Mouse (Mus musculus) cerebellum, postnatal 14 days (tissue): ENCODE data around the gene Zfhx3.
A peak's percentile ranks its signal among the peaks of the same experiment; 100 is the strongest.

Source experiments
- DNase-seq, 2 experiments: peaks; one replicate each; pipeline ENCODE4 v3.0.0; 2021; ENCODE audit warnings: mixed read lengths in 2 of 2

Gene Zfhx3

DNA sequence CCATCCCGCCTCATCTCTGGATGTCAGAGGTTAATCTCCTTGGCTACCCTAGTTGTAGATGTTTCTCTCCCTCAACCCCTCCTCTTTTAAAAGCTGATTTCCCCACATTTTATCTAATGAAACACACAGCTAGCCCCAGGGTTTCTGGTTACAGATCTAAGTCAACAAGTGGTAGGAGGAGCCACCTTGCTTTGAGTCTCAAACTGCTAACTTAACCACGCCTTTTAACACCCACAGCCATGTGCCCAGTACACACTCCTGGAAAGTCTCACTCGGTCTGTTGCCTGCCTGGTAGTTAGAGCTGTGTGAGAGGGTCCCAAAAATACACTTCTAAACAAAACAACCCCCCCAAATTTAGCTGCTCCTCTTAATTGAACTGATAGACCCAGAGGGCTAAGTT lies 877.4 kb downstream of the Zfhx3 start:
- DNase-seq: no peak

DNA sequence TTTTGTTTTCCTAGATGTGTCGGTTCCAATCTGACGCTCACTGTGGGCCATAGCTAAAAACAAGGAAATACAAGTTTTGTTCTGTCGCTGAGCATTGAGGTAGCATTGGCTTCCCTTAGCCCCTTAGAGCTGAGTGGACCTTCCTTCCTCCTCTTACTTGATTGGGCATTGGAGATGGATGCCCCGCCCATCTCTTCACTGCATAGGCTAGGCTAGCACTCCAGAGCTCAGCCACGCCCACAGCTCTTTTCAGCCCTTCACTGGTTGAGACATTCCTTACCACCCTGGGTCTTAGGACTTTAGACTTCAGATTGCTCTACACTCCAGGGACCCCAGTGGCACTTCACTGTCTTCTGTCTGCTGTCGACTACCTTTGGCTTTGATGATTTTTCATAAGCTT lies 878.2 kb downstream of the Zfhx3 start:
- DNase-seq: no peak

DNA sequence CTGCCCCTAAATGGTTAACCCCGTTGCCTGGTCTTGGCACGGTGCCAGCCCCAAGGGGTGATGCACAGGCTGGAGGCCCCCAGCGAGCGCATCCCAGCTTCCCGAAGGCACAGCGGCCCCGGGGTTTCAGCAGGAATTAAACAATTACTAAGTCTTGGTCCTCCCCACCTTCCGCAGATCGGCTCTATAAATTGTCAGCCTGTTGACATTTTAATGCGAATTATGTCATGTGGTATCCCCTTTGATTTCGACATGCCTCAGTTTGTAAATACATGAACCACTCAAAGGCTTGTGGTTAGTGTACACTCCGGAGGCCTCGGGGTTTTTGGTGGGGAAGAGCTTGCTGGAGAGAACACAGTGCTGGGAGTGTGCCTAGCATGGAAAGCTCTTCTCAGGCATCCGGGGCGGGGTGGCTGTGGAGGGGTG lies 880.4 kb downstream of the Zfhx3 start:
- DNase-seq: no peak

DNA sequence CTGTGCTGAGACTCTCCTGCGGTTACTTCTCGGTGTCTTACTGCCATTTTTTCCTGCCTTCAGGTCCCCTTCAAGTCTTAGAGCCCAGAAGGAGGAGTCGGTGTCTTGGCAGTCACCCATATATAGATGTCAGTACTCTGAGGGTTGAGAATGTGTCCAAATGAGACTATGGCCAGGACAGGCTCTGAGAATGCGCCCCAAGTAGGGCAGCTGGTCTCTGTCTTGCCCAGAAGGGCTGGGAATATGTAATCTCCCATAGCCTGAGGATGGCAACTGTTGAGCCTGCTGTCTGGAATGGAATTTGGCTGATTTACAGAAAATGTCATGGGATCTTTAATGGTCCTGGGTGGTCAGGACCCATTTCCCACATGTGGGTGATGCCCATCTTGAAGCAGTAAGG lies 881.6 kb downstream of the Zfhx3 start:
- DNase-seq: peak; percentile 22 to 38

DNA sequence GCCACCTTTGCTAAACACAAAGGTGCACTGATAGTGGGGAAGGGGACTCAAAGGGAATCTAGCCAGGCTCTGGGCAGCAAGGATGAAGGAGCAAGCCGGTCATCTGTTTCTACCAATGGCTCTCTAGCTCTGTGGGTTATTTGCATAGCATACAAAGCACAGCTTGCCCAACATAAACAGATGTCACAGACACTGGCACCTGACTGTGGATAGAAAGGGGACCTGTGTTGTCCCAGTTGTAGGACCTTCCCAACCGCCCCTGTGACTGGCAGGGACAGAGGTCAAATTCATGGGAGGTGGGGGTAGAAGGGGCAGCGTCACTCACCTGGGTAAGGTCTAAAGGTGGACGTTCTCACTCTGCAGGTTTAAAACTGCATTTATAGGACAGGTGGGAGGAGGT lies 884.0 kb downstream of the Zfhx3 start:
- DNase-seq: no peak

DNA sequence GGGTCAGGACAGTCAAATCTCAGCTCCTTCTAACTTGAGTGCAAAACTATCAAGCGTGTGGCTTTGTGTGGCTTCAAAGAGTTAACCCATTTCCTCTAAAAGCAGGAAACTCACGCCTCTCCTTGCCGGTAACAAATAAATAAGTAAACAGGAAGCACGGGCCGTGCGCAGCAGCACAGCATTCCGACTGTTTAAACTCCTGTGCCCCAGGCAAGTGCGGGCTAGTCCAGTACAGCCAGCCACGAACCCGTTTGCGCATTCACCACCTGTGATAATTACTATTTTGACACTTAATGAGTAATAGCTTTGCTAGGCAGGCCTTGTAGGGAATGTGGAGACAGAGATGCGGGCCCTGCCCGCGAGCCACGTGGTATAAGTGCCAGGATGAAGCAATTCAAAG lies 885.0 kb downstream of the Zfhx3 start:
- DNase-seq: no peak

DNA sequence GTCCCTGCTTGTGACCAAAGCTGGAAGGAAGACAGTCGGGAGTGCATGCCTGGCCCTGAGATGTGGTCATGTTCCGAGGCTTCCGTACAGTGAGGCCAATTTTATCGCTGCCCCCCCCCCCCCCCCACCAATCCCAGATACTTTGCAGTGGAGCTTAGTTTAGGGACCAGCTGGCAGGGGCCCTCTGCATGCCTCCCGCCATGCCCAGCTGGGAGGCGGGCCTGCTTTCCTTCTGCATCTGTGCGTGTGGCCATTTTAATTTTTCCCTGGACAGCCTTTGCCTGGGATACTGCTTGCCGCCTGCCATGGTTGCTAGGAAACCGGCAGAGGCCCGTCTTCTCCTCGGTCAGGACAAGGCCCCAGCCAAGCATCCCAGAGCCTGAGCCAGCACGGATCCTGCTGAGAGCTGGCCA lies 886.9 kb downstream of the Zfhx3 start:
- peak; percentile 55 to 63 for DNase-seq

DNA sequence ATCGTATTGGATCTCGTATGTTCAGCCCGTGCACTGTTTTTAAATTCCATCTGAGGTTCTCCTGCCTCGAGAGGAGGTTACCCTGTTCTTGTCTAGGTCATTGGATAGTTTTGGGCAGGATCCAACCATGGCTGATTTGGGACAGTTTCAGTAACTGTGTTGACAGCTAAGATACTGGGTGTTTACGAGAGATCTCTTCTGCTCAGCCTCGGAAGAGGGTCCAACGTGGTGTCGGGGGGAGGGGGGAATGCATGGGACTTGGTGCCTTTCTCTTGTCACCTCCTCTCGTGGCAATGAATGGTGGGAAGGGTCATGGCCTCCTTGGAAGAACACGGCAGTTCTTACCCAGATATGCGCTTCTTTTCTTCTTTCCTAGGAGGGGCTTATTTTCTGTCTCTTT lies 892.7 kb downstream of the Zfhx3 start:
- DNase-seq: no peak

DNA sequence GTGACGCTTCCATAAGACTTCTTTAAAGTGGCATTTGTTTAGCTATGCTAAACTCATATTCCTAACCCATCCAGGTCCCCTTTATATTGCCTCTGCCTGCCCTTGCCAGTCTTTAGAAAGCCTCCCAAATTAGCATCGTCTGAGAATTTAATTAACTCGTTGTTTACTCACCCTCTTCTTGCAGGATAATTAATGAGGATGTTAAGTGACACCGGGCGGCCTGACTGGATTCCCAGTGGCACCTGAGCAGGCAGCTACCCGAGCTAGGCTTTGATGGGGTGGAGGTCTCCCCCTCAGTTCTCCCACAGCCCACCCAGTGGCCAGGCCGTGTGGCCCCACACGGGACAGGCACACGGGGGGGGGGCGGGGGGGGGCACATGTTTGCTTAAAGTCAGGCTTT lies 895.3 kb downstream of the Zfhx3 start:
- no peak for DNase-seq

DNA sequence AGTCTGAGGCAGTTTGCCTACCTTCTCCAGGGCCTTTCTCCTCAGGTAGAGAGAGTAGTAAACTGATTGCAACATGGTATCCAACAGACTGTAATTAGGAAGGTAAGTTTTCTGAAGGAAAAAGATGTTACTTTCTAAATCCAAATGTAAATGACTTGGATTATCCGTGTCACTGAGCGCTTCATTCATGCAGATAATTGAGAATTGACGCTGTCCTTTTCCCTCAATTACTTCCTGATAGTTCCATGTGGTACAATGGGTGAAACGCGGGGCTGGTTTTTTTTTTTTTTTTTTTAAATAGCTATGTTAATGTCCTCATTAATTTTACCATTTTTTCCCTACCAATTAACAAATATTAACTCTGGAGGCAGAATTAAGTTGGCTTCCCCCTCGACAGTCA lies 896.3 kb downstream of the Zfhx3 start:
- no peak for DNase-seq

DNA sequence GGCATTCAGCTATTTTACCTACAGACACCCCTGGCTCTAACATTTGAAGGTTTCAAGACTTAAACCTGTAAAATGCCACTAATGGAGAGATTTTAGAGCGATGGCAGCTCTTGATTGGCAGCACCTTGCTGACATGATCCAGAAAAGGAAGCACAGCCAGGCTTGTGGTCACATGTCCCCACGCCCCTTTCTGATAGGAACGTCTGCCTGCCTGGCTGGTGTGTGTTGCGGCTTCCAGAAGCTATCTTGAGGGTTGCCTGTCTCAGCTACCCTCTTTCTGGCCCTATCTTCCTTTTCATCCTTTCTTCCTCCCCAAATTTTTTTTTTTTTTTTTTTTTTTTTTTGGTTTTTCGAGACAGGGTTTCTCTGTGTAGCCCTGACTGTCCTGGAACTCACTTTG lies 899.9 kb downstream of the Zfhx3 start:
- no peak for DNase-seq

DNA sequence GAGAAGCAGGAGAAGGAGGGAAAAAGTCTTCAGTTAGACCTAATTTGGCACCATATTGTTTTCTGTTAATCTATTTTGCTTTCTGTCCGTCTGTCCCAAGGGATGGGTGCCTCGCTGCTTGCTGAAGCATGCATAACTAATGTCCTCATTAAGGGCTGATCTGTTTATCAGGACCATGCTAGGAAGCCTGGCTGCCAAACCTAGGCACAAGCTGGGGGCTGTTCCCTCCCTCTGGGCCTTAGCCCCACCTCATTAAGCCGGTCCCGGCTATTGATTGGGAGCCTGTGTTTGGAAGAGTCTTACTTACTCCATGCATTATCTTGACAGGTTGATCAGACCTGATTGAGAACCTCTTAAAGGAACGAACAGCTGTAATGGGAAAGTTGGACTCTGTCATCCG lies 903.7 kb downstream of the Zfhx3 start:
- no peak for DNase-seq

DNA sequence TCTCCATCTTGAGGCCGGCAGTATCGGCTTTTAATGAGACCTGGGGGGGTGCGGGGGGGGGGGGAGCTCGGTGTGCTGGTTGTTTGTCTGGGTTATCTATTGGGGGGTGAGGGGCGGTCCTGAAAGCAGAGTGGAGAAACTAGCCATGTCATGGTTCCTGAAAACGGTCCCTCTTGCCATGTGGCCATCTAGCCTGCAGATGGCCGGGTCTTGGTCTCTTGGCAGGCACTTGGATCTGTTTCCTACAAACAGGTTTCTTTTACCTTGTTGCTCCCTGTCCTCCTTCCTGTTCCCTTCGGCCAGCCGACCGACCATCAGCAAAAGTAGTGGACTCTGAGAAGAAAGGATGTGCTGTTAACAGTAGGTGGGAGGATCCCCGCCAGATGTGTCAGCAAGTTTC lies 904.4 kb downstream of the Zfhx3 start:
- peak; percentile 40 to 49 for DNase-seq

DNA sequence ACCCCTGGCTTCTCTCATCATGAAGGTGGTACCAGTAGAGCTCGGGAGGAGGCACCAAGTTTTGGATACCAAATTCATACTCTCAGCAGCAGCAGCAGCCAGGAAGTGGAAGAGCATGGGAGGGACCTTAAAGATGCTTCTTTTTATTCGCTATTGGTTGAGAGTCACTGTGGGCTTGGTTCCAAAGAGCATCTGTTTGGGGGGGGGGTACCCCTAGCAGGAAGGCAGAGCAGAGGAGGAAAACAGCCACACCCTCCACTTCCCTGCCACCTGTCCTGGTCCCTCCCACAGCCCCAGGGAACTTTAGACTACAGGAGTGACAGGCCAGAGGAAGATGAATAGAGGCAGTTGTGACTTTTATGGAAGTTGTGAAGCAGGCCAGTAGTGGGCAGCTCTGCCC lies 904.9 kb downstream of the Zfhx3 start:
- no peak for DNase-seq

DNA sequence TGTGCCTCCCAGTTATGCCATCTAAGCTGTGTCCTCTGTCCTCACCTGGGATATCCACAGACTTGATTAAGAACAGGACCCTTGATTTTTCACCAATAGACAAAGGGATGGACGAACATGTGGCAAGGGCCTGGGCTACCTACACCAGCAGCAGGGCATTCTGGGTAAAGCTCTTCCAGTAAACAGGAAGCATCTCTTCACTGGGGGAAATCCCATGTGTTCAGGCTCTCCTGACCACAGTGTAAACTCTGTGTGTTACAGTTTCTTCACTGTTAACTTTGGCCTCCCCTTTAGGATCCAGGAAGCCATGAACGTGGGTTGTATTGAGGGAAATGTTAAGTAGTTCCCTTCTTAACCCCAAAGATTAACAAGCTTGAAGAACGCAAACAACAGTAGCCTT lies 906.0 kb downstream of the Zfhx3 start:
- no peak for DNase-seq

DNA sequence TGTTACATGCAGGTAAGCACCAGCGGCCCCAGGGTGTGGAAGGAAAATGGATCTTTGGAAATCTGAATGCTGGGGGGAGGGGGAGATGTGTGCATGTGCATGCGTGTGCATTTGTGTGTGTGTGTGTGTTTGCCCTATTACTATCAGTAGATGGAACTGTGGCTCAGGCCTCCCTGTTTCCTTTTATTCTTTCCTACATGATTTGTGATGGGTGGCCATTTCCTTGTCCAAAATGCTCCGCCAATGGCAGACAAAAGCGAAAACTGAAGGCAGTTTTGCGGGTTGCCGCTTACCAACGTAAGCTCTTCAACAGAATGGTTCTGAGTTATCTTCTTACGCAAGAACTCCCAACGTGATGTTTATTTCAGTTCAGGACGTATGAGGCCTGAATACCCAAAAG lies 910.6 kb downstream of the Zfhx3 start:
- DNase-seq: no peak

DNA sequence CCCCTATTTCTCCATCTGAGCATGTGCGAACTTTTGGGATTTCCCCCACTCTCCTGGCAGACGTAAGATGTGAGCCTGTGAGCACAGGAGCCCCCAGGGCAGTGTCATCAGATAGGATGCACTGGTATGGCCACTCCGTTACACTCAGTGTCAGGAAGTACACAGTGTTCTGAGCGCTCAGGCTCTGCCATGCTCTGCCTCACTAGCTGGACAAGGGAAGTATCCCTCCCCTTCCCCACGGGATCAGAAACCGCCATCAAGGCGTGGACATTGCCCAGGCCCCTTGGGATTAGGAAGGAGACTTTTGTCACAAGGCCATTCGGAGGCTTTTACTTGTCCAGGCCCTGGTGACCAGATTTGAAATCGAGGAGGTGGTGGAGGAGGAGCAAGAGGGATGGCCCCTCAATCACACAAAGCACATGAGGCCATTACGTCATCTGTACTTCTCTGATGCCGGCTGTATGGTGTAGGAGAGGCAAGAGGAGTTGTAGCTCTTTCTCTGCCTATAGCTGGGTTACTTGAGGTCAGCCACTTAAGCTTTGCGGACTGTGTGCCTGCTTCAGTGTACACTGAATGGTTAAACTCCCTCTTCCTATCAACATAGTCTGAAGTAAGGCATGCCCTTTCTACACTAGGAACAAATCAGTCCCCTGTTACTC lies 912.1 kb downstream of the Zfhx3 start:
- DNase-seq: no peak

DNA sequence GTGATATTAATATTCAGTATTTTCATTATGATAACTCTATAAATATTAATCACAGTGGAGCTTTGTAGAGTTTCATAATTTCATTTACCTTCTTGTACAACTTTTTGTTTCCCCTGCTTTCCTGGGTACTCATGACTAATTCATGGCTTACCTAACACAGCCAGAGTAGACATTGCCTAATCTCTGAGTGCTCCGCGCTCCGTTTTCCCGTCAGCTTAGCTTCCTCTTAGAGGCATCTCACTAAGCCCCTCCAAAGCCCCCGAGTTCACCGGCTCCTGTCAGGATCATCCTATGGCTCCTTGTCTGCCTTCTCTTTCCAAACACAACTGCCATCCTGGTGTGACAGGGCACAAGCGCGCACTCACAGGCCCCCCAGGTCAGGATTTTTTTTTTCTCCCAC lies 916.6 kb downstream of the Zfhx3 start:
- no peak for DNase-seq

DNA sequence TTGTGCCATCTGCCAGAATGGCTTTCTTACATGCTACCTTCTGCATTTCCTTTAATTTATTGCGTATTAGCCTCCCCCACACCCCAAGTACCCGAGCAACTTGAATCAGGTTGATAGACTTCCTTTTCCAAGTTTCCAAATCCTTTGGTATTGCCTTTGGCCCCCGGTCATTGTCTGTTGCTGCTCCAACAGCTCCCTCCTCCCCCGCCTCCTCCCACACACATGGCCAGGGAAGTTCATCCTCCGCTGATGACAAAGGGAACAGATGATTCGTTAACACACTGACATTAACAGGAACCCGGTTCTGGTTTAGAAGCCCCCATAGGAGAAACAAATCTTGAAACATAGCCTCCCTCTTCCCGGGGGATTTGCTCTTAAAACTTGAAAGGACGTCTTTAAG lies 917.5 kb downstream of the Zfhx3 start:
- no peak for DNase-seq

DNA sequence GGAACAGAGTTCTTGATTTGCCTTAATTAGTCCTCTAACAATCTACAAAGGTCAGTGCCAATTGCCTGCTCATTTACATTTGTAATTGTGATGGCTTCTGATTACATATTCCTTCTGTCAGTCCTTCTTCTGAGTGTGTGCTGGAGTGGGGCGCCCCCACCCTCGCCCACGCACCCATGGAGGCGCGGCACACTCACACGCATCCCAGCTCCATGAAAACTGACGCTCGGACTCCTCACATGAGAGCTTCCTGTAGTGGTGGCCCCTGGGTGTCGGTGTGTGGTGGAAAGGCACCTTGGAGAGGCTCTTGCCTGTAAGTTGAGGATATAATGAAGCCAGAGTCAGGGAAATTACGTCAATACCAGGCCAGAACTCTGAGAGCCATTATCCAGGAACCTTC lies 921.0 kb downstream of the Zfhx3 start:
- DNase-seq: no peak

DNA sequence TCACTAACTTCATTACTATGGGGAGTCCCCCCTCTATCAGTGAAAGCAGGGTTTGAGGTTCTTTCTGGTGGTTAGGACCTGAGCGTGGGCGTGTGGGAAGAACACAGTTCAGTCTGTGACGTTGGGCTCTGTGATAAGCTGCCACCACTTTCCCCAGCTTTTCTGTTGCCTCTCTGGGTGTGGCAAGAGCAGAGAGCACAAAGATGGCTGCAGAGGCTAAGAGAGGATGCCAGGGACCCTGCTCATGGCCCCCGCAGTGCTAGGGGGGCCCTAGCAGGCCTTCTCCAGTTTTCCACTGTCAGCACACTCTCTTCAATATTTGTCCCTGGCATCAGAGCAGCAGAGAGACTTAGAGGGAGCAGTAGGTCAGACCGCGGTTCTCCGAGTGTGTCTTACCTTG lies 924.0 kb downstream of the Zfhx3 start:
- no peak for DNase-seq

DNA sequence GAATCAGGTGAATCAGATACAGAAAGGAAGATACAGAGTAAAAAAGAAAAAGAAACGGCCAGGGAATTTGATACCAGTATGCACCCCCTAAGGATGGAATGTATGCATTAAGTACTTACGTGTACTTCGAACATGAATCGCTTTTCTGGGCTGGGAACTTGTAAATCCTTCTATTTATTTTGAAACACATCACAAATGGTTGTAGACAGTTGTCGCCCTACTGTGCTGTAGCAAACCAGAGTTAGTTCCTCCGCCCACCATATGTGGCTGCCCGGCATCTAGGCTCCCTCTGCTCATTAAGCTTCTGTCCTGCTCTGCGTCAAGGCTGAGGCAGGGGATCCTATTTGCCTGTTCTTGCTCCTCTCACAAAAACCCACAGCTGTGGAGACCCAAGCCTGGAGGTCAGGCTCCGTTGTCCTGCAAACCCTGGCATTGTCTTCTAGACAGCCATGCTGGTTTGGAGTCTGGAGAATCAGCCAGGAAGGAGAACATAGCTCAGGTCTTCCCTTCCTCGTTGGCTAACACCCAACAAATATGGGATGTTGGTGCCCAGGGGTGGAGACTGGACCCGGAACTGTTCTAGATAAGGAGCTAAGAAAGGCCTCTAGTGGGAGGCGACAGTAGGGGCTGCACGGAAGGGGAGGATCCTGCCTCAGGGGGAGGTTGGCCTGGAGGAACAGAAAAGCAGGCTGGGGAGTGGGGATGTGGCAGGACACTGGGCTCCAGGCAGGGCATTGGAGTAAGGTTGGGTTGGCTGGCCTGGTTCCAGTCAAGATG lies 925.2 kb downstream of the Zfhx3 start:
- peak in 1 of 2 experiments; percentile 29 for DNase-seq

DNA sequence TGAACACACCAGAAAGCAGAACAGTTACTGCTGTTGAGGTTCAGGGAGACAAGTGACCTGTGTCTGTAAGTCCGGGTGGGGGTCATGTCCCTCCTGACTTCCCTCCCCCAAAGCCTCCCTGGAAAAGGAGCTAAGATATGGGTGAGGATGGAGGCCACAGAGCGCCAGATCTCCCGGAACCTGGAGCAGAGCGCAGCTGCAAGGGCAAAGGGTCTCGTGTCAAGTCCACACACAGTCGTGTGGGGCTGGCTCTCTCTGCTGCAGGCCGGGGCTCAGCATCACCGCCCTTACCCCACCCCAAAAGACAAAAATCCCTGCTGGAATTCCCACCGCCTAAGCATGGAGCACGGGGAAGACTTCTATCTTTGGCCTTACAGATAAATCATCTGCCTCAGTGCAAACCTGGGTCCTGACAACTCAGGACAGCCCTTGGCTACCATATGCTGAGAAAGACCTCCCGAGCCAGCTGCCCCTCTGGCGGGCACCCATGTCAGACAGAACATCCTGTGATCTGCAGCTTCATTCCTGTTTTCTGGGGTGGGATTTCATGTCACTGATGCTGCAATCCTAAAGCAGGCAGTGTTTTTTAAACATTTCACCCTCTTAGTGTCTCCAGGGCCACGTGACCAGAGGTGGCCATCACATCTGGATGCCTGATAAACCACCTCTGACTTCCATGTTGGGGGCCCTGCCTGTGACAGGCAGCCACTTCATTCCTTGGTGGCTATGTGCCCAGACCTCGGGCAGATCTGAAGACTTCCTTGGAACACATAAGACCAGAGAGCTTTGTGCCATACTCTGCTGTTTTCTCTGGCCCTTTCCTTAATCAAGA lies 926.0 kb downstream of the Zfhx3 start:
- no peak for DNase-seq

DNA sequence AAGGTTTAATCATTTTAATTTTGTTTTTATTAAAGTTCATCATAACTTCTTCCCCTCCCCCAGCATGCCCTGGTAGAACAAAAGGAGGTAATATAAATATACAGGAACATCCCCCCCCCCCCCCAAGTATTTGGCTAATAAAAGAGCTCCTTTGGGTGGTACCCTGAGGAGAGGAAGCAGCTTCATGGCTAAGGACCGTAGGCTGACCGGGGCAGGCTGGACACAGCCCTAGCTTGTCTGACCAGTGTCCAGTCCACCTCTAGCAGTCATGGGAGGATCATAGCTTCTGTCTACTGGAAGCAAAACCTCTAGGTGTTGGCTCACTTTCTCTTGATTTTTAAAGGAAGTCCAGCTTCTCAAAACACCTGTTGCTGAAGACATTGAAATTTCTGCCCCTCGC lies 927.0 kb downstream of the Zfhx3 start:
- DNase-seq: no peak
